Mouse (Mus musculus) bone marrow, adult 2 months (tissue): ENCODE results near the gene Prr15l.
A peak's percentile ranks its signal among the peaks of the same experiment; 100 is the strongest.

Experiments used
- CTCF ChIP-seq: fragments of 200-500 bp; IDR thresholded peaks from 2 replicates; pipeline ENCODE4 v1.5.1; 2011; ENCODE audit warnings: low read length, control low read depth; ENCODE audit not compliant: control insufficient read depth, insufficient read depth
- POLR2A ChIP-seq: fragments of 200-500 bp; IDR thresholded peaks from 2 replicates; pipeline ENCODE4 v1.6.1; 2011; ENCODE audit warnings: low read depth, mild to moderate bottlenecking, control low read depth, low read length, borderline replicate concordance; ENCODE audit not compliant: control insufficient read depth

DNA sequence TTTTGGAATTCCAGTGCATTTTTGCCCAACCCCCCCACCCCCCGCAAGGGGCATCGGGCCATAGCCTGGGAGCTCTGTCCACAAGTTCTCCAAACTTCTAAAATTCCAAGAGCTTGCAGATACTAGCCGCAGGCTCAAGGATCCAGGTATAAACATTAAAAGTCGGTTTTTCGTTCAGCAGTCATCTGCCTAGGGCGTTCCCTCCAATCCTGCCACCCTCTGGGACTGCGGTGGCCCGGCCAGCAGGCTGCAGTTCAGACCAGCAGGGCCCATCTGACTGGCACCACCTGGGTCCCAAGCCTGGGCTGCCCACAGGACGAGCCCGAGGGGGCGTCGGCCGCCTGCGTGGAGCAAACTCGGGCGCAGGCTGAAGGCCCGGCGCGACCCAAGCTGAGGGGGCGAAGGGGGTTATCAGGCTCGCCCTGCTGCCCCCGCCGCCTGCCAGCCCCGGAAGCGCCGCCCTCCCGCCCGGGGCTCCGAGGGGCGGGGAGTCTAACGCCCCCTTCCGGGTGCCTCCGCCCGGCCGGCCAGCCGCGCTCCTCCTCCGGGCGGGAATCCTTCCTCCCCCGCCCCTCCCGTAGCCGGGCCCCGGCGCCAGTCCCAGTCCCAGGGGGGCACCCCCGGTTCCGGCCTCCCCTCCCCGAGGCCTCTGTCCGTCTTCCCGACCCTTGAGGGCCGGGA lies 49.1 kb downstream of the Prr15l start:
- TF ChIP-seq CTCF (no peak), POLR2A (0 out of 2 replicates have a peak, but pooled peaks have one; percentile 49)
